Mouse (Mus musculus) monocyte, adult 59 days (primary cell): ENCODE data around the gene Gm49336. TPM values are rescaled to one million over a fixed set of nuclear protein-coding genes. Genes with fewer than 3 reads are reported as not detected.

Experiments
- total RNA-seq, 2 experiments: library from RNA; stranded (reverse); gene quantifications; one replicate each; pipeline ENCODE4 v1.2.4; 2023

Gm49336 gene
- 10 to 100 TPM; 40.6 to 47.7 TPM for total RNA-seq

GRCm38 (mm10) chr14:60251281-60252003 is at the start of gene Gm49336, which contains the start of gene Nupl1:
Gene Gm49336 (minus strand): TSS chr14:60251507.
Gene Nupl1 (minus strand): TSS chr14:60251431.

GRCm38 (mm10) chr14:60264990-60265876 is 13.9 kb upstream of the Gm49336 start, which contains the start of gene Mtmr6:
Gene Mtmr6 (plus strand): TSS chr14:60265228.

GRCm38 (mm10) chr14:60196884-60197283 is 54.4 kb downstream of the Gm49336 start, which contains the start of gene Atp8a2:
Gene Atp8a2 (minus strand): TSS chr14:60197179.

Other genes with a start within 250 kb of the Gm49336 start
- 1 to 10 TPM in 1 of 2 experiments, under 1 TPM in 1; 0.27 to 1.7 TPM for gene Atp8a2, start 54.3 kb downstream of the Gm49336 start, total RNA-seq
- gene Nupl1, start 76 bp downstream of the Gm49336 start, total RNA-seq, result under 1 TPM in 1 of 2 experiments, not detected in 1; 0.21 TPM
- gene Mtmr6, start 13.7 kb upstream of the Gm49336 start, total RNA-seq, result 10 to 100 TPM; 93.7 to 95.5 TPM
- not detected for gene Amer2, start 121.8 kb upstream of the Gm49336 start, total RNA-seq